Mouse (Mus musculus) hematopoietic stem cell, adult 5-6 weeks (primary cell): Measurements from ENCODE around the gene Iqsec1. TPM values are rescaled to one million over a fixed set of nuclear protein-coding genes. Genes with fewer than 3 reads are reported as not detected.

Source experiments
- ATAC-seq, 2 experiments: fragments of 125-278 bp in 1 of 2; replicated peaks in 1 of 2; 2 replicates each; pipeline ENCODE4 v1.8.0; 2016 to 2017; ENCODE audit warnings: inconsistent platforms in 2 of 2, mild to moderate bottlenecking in 2 of 2, moderate number of reproducible peaks in 2 of 2, low read depth in 1 of 2, moderate TSS enrichment in 1 of 2; ENCODE audit not compliant: low FRiP score in 2 of 2, poor library complexity in 2 of 2, severe bottlenecking in 2 of 2, insufficient read depth in 1 of 2, low TSS enrichment in 1 of 2
- total RNA-seq: library from RNA; stranded (forward); fragments of 172-1452, 232-1000 nt; gene quantifications from 2 replicates; pipeline ENCODE4 v1.2.3, GENCODE M21; 2017

Gene Iqsec1
- total RNA-seq, 1 experiment from 2014 or later = 18.2 TPM

GRCm38 (mm10) chr6:90715245-90715905, 273.1 kb downstream of the Iqsec1 start:
- ATAC-seq = no peak

DNA sequence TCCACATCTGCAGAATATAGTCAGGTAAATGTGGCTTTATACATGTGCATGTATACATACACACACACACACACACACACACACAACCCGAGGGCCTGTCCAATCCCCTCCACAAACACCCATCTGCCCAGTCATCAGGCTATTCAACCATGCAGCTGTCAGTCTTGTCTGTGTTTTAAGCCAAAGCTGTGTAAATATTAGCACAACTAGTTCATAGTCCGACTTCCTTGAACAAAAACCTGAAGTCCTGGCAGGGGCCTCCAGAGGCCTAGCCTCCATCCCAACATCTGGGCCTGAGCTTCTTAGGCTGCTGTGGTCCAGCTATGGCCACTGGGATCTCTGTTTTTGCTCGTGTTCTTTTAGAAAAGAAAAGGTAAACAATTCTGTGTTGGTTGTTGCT, 274.8 kb downstream of the Iqsec1 start:
- no peak for ATAC-seq

DNA sequence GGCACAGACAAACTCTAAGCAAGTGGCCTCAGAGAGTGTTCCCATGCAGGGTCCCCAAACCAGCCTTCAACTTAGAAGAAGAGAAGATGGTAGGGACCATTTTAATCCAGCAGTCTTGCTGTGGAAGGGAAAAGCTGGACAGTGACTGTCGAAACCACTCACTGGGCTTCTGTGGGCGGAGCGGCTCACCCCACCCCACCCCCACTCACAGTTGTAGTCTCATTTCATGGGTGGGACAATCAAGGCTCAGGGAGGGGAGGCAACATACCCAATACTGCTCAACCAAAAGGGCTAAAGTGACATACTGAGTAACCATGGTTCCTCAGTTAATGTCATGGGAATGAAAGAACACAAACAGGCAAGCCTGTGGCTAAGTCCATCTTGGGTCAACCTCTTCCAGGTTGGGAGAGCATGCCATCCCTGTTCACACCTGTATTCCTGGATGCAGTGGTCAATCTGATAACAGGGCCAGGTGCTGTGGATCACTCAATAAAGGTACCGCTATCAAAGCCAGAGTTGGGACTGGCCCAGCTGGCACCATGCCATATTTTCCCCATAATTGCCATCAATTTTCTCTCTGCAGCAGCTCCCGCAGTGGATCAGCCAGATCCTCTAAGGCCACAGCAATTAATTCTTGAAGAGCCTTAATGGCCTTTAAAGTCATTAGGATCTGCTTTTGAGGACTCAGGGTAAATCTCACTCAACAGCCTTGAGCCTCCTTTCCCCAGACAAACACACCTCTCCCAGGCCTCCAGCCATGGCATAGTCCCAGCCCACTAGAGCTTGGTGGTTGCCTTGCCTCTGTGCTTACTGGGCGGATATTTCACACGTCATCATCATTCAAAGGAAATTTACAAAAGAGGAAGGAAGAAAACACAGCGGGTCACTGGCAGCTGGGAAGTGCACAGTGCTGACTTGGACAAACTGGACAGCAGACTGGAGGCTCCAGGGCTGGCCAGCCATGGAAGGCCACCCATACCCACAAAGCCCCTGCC, 275.7 kb downstream of the Iqsec1 start:
- ATAC-seq = peak; percentile 81 to 84

DNA sequence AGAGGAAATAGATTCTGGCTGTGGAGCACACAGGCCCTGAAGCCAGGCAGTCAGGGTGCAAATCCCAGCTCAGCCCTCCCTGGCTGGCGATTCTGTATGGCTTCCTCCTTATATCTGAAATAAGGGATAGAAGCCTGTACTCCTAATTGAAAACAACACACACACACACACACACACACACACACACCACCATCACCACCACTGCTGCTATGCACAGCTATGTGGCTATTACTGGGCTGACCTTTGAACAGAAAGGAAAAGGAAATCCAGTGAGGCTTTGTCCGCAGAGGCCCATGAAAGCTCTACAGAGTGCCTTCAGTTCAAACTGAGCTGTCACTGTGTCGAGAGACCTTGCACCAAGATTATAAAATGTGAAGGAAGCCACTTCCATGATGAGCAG, 276.4 kb downstream of the Iqsec1 start:
- no peak for ATAC-seq

DNA sequence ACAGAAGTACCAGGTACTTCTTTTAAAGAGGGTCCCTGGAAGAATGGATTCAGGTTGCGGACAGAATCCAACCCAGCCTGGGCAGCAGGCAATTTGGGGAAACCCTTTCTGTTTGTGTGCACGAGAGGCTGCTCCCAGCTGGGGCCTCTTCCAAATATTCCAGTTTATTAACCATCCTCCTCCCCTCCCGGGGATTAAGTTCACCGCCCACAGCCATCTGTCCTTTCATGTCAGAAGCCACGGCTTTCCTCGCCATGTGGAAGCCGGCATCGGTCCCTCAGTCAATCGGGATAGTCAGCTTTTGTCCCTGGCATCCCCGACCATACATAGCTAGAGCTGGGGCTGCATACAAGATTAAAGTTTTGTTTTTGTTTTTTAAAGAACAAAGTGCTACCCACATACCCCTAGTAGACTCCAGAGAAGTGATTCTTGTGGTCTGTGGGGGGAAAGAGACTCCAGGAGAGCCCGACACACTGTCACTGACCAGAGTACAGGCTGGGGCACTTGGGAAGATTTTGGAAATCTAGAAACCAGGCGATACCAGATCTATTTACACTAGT, 276.9 kb downstream of the Iqsec1 start:
- no peak for ATAC-seq

- ATAC-seq = no peak
Observed at GRCm38 (mm10) chr6:90710778-90711177, 277.7 kb downstream of the Iqsec1 start.

- peak in 1 of 2 experiments; percentile 34; a peak in 1 of 4 replicates for ATAC-seq
Observed at GRCm38 (mm10) chr6:90709929-90710777, 278.3 kb downstream of the Iqsec1 start.

DNA sequence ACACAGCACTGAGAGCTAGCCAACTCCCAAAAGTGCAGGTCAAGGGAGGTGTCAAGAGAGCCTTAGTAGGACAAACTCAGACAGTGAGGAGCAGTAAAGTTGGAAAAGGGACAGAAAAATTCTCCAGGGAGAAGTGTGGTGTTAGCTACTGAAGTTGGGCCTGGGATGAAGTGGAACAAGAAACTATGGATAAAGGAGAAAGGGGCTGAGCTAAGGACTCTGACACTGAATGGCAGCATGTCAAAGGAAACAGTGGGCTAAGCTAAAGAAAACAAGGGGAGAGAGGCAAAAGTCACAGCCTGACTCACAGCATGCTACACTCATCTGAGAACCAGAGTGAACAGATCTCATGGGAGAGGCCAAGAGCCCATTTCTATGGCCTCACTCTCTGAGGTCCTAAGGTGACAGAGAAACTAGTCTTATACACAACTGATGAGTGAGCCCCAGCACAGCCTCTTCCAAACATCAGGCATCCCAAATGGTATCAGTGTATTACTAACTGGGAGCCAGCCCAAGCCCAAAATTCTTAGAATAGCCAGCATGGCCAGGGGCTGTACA, 280.3 kb downstream of the Iqsec1 start:
- ATAC-seq = no peak

GRCm38 (mm10) chr6:90707143-90707542, 281.3 kb downstream of the Iqsec1 start:
- ATAC-seq = 0 out of 4 replicates have a peak, but pooled peaks of 1 of the 2 experiments have one; percentile 25

DNA sequence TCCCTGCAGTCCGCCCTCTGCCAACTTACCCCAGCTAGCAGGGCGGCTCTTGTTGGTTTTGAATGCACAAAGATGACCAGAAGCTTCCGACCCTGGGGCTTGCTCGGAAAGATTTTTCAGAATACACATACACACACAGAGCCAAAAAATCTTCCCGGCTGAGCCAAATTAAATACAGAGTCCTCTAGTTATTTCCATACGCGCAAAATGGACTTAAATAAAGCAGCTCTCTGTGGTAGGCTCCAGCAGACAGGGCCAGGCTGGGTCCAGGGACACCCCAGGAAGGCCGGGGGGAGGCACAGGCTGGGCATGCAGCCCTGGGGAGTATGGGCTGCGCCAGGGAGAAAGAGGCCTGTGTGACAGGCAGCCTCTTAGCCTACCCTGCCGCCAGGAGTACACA, 282.0 kb downstream of the Iqsec1 start:
- ATAC-seq = no peak

DNA sequence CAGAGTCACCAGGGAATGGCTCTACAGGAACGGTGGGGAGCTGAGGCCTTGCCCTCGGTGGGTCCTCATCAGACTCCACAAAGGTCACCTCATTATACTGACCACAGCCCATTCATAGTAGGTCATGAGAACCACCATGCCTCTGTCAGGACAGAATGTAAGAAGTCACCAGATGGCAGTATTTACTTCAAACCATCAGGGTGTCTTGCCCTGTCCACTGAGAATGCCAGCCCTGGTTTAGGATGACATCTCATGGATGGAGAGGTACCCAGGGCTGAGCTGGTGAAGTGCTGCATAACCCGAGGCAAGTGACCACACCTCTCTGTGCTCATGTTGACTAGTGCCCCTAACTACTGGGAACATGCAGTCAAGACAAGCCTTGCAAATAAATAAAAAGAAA, 282.7 kb downstream of the Iqsec1 start:
- ATAC-seq = no peak

- peak in 1 of 2 experiments; percentile 12; a peak in 1 of 4 replicates for ATAC-seq
Observed at GRCm38 (mm10) chr6:90704705-90705344, 283.7 kb downstream of the Iqsec1 start.

GRCm38 (mm10) chr6:90703782-90704181, 284.7 kb downstream of the Iqsec1 start:
- ATAC-seq = no peak

DNA sequence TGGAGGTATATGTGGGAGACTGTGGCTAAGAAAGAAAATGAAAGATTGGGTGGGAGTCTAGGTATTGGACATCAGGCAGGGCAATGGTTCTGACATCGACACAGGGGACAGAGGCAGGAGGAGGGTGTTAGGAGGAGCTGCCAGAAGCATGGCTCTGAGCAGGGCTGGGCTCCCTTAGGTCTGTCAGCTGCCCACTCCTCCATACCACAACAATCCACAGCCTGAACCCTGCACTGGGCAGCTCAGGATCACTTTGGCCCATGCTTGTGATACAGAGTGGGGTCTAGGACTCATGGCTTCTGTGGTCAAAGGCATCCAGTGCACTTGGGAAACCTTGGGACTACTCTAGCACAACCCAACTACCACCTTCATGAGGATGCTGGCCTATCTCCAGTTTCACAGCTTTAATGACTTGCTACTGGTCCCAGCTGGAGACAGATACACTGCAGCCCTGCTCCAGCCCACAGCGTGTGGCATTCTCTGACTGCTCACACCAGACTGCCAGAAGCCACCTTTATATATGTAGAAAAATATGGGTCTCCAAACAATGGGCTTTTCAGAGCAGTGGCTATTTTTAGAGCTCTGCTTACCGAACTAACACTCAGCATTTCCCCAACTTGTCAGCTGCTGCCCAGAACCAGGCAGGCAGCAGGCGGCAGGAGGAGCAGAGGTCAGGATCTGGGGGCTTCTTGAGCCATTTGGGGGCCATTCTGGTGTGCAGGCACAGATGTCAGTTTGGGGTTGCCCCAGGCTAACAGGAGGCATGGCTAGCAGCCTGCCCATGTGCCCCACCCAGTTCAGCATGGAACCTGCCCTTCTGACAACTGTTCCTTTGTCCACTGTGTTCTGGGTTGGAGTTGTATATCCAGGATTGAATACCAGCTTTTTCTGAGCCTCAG, 285.4 kb downstream of the Iqsec1 start:
- ATAC-seq = no peak

DNA sequence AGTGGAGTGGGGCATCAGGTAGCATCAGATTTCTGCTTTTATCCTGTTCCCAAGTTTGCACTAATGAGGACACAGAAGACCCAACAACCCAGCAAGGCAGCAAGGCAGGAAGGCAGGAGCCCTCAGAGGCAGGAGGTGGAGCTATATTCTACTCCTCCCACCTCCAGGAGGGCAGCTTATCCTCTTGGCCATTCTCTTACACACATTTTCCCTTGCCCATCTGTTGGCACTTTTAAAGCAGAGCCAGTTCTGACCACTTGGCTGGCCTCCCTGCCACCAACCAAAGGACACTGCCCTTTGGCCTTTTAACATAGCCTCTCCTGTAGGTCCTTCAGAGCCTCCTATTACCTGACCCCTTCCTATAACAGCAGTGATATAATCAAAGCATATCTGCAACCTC, 286.3 kb downstream of the Iqsec1 start:
- ATAC-seq = no peak

DNA sequence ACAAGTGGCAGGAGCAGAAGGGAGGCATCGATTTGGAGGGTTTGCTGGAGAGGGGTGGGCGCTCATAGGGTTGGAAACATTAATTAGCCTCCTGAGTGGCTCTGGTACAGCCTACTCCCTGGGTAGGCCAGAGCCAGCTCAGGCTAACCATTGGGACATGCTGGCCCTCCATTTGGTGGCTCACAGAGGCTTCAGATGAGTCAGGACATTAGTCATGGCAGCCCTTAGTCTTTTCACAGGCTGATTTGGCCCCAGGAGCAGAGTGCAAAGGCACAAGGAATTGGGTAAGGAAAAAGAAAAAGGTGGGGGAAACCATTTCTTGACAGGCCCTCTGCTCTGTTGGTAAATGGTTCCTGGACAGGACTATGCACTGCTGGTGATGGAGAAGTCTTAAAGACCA, 287.1 kb downstream of the Iqsec1 start:
- no peak for ATAC-seq
